Mouse (Mus musculus) limb, embryonic 14.5 days (tissue): Measurements from ENCODE around the gene Mfsd5. TPM values are rescaled to one million over a fixed set of nuclear protein-coding genes. Genes with fewer than 3 reads are reported as not detected.

Source experiments
- ATAC-seq: fragments of 200-750 bp; cut with Nextera tagmentation; 2 replicates; pipeline ENCODE4 v1.8.0; 2017; ENCODE audit warnings: low read depth, moderate number of reproducible peaks, moderate TSS enrichment; ENCODE audit not compliant: low FRiP score
- DNase-seq: peaks from one replicate; pipeline ENCODE4 v3.0.0-alpha.2; 2015; ENCODE audit warnings: low spot score
- H3K27ac ChIP-seq: fragments of 300-500 bp; sonication (generic); replicated peaks from 2 replicates; pipeline ENCODE4 v1.5.1; 2014; ENCODE audit warnings: low read depth, mild to moderate bottlenecking, low read length, moderate library complexity, mixed read lengths
- H3K27me3 ChIP-seq: fragments of 300-500 bp; sonication (generic); 2 replicates; pipeline ENCODE4 v1.6.1; 2014; ENCODE audit warnings: low read length, mixed read lengths; ENCODE audit not compliant: control insufficient read depth, insufficient read depth
- H3K36me3 ChIP-seq: fragments of 300-500 bp; sonication (generic); 2 replicates; pipeline ENCODE4 v1.6.1; 2014; ENCODE audit warnings: mild to moderate bottlenecking, low read length, moderate library complexity, mixed read lengths; ENCODE audit not compliant: control insufficient read depth, insufficient read depth
- H3K4me1 ChIP-seq: fragments of 300-500 bp; sonication (generic); 2 replicates; pipeline ENCODE4 v1.6.1; 2014; ENCODE audit warnings: antibody characterized with exemption, low read length, mixed read lengths; ENCODE audit not compliant: control insufficient read depth, insufficient read depth
- H3K4me2 ChIP-seq: fragments of 300-500 bp; sonication (generic); replicated peaks from 2 replicates; pipeline ENCODE4 v1.6.1; 2014; ENCODE audit warnings: low read depth, mild to moderate bottlenecking, low read length, moderate library complexity; ENCODE audit not compliant: severe bottlenecking
- H3K4me3 ChIP-seq: fragments of 300-500 bp; sonication (generic); replicated peaks from 2 replicates; pipeline ENCODE4 v1.5.1; 2014; ENCODE audit warnings: low read length
- H3K9ac ChIP-seq: fragments of 300-500 bp; sonication (generic); 2 replicates; pipeline ENCODE4 v1.6.1; 2014; ENCODE audit warnings: mild to moderate bottlenecking, low read depth, low read length, moderate library complexity; ENCODE audit not compliant: severe bottlenecking
- H3K9me3 ChIP-seq: fragments of 300-500 bp; sonication (generic); 2 replicates; pipeline ENCODE4 v1.6.1; 2016; ENCODE audit warnings: low read length; ENCODE audit not compliant: control insufficient read depth
- POLR2A ChIP-seq: fragments of 200-500 bp; IDR thresholded peaks from 2 replicates; pipeline ENCODE4 v1.8.0; 2012; ENCODE audit warnings: inconsistent platforms, mild to moderate bottlenecking, moderate library complexity, borderline replicate concordance; ENCODE audit not compliant: insufficient read depth, insufficient read length; ENCODE audit errors: extremely low read depth
- WGBS: fragments of 180-500 bp; shearing (Covaris S2); extraction: QIAGEN DNeasy Blood & Tissue Kit; methylation state at CpG from one replicate; pipeline ENCODE4 v1.1.7; 2014; 5-methylcytosine and 5-hydroxymethylcytosine counted together
- polyA plus RNA-seq, 2 experiments: library from polyadenylated mRNA; depleted of rRNA in 1 of 2; stranded (reverse) in 1 of 2; unstranded in 1 of 2; fragments of >200 nt; fragmentation: Nextera tagmentation in 1 of 2; extraction: Ambion mirVana in 1 of 2; gene quantifications; 2 replicates each; pipeline versions ENCODE4 v1.2.1 to v1.2.3; 2012 to 2014

Gene Mfsd5
- polyA plus RNA-seq, 2 experiments, result 55.6 to 82.1 TPM

DNA sequence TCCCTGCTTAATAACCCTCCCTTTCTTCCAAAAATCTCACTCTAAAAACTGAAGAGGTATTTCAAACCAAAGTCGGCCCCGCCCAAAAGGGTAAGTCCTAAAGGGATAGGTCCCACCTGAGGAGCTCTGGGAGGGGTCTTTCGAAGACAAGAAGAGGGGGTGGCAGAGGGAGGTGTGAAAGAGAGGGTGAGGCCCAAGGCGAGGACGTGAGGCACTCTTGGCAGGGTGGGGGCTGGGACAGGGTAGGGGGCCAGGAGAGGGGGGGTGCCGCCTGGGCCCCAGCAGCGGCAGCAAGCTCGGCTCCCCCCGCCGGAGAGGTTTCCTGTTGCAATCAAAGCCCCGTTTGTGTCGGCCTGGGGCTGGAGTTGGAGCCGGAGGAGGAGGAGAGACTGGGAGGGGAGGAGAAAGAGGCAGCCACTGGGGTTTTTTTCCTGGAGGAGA is 30.0 kb upstream of the Mfsd5 start:
- H3K27me3 ChIP-seq, result no peaks in the 10 kb centered on the region
- peak overlapping the region; percentile 60 for H3K4me3 ChIP-seq
- H3K36me3 ChIP-seq, result peaks cover 39% of the 10 kb centered on the region
- H3K4me2 ChIP-seq, result peak overlapping the region; percentile 94
- H3K4me1 ChIP-seq, result peaks cover 66% of the 10 kb centered on the region
- peak overlapping the region; percentile 95 for H3K27ac ChIP-seq
- DNase-seq (peak; percentile 74), ATAC-seq (no peak)
- H3K9me3 ChIP-seq, result no peaks in the 10 kb centered on the region
- peak overlapping the region; percentile 18 for H3K9ac ChIP-seq
- TF ChIP-seq POLR2A, result no peak
- 2% methylated on average over 12 of the region's 13 CpGs for WGBS

DNA sequence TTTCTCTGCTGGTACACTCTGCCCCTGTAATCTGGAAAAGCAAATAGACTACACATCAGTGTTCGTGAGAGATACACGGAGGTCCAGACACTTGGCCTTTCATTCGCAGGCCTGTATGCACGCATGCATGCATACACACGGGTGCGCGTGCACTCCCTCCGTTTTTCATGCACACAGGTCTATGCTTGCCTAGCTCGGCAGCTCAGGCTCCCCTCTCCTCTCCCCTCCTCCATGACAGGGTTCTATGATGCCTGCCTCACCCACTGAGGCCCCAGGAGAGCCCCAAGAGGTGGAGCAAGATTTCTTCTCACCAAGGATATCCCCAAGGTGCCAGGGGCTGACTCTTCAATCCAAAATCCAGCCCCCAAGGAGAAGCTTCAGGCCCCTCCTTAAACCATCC is 29.3 kb upstream of the Mfsd5 start:
- no peaks in the 10 kb centered on the region for H3K27me3 ChIP-seq
- peak overlapping the region; percentile 94 for H3K4me2 ChIP-seq
- H3K36me3 ChIP-seq, result peaks cover 40% of the 10 kb centered on the region
- no peak for DNase-seq
- peaks cover 65% of the 10 kb centered on the region for H3K4me1 ChIP-seq
- WGBS, result 24% methylated on average over 9 of the region's 9 CpGs
- H3K27ac ChIP-seq, result peak overlapping the region; percentile 95
- ATAC-seq, result no peak
- TF ChIP-seq POLR2A, result no peak
- H3K9me3 ChIP-seq, result no peaks in the 10 kb centered on the region
- H3K9ac ChIP-seq, result peak overlapping the region; percentile 18
- peak overlapping the region; percentile 60 for H3K4me3 ChIP-seq

DNA sequence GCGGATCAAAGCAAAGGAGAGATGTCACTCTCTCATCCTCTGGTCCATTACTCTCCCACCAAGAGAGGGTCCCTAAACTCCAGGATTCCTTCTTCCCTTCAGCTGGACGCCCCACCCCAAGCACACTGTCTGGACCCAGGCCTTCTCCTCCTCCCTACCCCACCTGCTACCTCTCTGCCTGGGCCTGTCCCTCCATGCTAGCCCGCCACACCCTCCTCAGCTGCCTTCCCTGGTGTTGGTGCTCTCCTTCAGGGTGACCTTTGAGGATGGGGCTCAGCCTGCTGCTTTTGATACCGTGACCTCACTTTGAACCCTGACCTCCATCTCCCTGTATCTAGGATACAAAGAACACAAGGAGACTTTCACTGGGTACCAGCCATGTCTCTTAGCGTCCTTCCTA is 28.7 kb upstream of the Mfsd5 start:
- Histone ChIP-seq H3K27me3 (no peaks in the 10 kb centered on the region), H3K4me3 (peak overlapping the region; percentile 60), H3K4me2 (peak overlapping the region; percentile 94), H3K9ac (no peak overlapping the region), H3K27ac (peak overlapping the region; percentile 95), H3K4me1 (peaks cover 61% of the 10 kb centered on the region), H3K9me3 (no peaks in the 10 kb centered on the region), H3K36me3 (peaks cover 40% of the 10 kb centered on the region)
- DNase-seq (no peak), ATAC-seq (no peak)
- TF ChIP-seq POLR2A, result no peak
- WGBS, result 55% methylated on average over 5 of the region's 5 CpGs

DNA sequence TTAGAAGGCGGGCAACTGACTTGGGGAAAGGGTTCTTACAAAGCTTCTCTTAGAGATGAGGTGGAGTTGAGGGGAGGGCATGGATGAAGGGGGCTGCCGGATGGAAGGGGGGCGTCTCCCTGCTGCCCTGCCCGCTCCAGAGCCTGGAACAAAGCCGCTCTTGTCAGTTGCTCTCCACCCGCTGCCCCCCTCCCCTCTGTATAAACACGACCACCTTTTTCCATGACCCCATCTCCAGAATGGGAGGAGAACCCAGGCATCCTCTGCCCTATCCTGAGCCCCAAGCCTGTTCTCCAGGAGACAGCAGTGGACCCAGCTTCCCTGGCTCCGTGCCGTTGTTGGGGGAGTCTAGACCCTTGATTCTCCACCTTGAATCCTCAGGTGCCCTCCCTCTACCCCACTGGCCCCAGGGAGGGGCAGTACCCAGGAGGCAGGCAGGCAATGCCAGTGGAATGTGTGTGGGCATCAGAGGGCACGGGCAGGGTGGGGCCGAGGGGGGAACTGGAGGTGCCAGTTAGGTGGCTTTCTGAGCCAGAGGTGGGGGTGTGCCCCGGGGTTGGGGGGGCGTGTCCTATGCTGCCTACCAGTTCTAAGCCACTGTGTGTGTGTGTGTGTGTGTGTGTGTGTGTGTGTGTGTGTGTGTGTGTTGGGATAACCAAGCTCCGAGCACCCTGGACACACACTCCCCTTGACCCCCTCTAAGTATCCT is 23.6 kb upstream of the Mfsd5 start:
- no peaks in the 10 kb centered on the region for H3K27me3 ChIP-seq
- H3K36me3 ChIP-seq, result peaks cover 29% of the 10 kb centered on the region
- no peaks in the 10 kb centered on the region for H3K9me3 ChIP-seq
- H3K9ac ChIP-seq, result peak overlapping the region; percentile 91
- peaks cover 60% of the 10 kb centered on the region for H3K4me1 ChIP-seq
- TF ChIP-seq POLR2A, result no peak
- H3K27ac ChIP-seq, result peak overlapping the region; percentile 97
- 25% methylated on average over 13 of the region's 14 CpGs for WGBS
- peak; percentile 65 for DNase-seq
- ATAC-seq, result peak; percentile 19; the same call in 1 of the 2 replicates
- H3K4me2 ChIP-seq, result peak overlapping the region; percentile 75
- peak overlapping the region; percentile 80 for H3K4me3 ChIP-seq

DNA sequence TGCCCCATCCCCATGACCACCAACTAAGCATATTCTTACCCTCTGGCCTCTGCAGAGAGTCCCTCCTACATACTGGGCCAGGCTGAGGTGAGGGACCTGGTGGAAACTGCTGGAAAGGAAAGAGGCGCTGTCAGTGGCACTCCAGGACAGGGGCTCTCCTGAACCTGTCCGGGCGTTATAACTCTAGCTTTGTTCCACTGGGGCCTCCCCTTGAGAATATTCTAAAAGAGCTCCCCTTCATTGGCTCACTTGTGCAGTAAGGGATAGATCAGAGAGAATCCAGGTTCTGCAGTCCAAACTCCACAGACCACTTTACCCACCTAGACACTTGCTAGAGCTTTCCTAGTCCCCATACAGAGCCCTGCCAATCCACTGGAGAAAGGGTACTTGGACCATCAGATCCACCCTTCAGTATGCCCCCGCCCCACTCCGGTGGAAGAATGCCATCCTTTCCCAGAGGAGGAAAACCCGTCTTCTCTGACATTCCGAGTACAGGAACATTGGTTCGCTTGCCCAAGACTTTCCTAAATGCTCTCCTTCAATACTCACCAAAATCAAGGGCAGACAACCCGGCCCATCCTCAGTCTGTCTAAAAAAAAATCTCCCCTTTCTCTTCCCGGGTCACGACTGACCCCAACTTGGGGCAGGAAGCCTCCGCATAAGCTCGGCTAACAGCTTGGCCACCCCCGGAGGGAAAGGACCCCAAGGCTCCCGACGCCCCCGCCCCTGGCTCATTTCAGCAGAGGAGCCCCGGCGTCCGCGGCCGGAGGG is 22.6 kb upstream of the Mfsd5 start:
- Histone ChIP-seq H3K4me2 (peak overlapping the region; percentile 75), H3K36me3 (peaks cover 20% of the 10 kb centered on the region), H3K4me3 (peak overlapping the region; percentile 80), H3K9me3 (no peaks in the 10 kb centered on the region), H3K27ac (peak overlapping the region; percentile 97), H3K4me1 (peaks cover 54% of the 10 kb centered on the region), H3K27me3 (no peaks in the 10 kb centered on the region), H3K9ac (peak overlapping the region; percentile 91)
- TF ChIP-seq POLR2A, result no peak
- 5% methylated on average over 22 of the region's 22 CpGs for WGBS
- ATAC-seq (no peak), DNase-seq (no peak)
